In the genomic region with DNA sequence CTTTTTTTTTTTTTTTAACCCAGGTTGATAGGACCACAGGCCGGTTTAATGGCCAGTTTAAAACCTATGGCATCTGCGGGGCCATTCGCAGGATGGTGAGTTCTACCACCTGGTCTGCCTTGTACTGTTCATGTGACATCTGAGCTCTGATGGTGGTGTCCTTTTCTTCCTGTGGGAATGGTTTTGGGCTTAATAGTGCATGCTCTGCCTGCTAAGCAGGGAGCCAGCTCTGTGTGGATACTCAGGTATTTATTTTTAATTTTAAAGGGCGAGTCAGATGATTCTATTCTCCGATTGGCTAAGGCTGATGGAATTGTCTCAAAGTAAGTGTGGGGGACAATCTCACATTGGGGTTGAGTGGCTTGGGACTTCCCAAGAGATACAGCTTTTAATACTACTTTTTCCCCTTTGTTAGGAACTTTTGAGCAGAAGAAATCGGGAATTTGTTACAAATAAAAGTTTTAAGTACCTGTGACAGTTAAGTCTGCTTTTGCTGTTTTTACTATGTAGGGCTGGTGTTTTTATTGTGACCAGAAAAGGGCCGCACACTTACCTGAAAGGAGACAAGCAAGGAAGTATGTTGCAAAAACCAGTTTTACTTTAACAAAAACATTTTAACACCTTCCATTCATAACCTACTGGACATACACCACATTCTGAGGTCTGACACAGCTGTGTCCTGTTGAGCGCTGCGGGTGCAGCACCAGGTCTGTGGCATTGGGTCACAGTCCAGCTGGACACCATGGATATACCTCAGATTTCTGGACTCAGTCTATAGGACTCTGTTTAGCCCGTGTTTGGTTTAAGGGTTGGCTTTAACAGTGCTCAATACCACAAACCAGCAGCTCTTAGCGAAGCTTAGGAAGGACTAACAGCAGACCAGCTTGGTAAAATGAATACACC, we compare ENCODE assay signal across 10 mouse cellular contexts. TPM values are rescaled to one million over a fixed set of nuclear protein-coding genes. Genes with fewer than 3 reads are reported as not detected.
DNase-seq lines count a peak whose midpoint lies in the region; ATAC-seq and TF ChIP-seq lines count a peak whose summit lies in the region.
"Had no signal": no experiment of that assay in that cellular context is flagged by ENCODE, and none has a peak within 500 bp of the region (broad histone marks: within the 10 kb centered on the region; RNA-seq: fewer than 3 reads in every experiment).

No protein-coding gene starts in this region.

- no peaks in the 10 kb centered on the region for H3K27me3 ChIP-seq in kidney, adult 2 months (replicated peaks; ENCODE audit: control insufficient read depth, insufficient read depth, low read length)
- no peaks in the 10 kb centered on the region for H3K27me3 ChIP-seq in hindbrain, embryonic 12.5 days
- no peaks in the 10 kb centered on the region for H3K27me3 ChIP-seq in midbrain, embryonic 12.5 days
- H3K27me3 ChIP-seq: Patski had no signal

- H3K4me1 ChIP-seq in kidney, adult 2 months (ENCODE audit: control insufficient read depth, insufficient read depth, low read length) = peaks cover 3% of the 10 kb centered on the region; the same call in 1 of the 2 replicates
- H3K4me1 ChIP-seq in bone marrow macrophage, adult 2 months (ENCODE audit: control insufficient read depth, insufficient read depth, low read length) = peaks cover 5% of the 10 kb centered on the region
- H3K4me1 ChIP-seq in hindbrain, embryonic 12.5 days = peaks cover 17% of the 10 kb centered on the region
- H3K4me1 ChIP-seq in midbrain, embryonic 12.5 days = peaks cover 15% of the 10 kb centered on the region

- TF ChIP-seq POLR2A in kidney, adult 2 months (IDR thresholded peaks at IDR 0.05; ENCODE audit: low read depth, low read length) = no peak
- TF ChIP-seq POLR2A in bone marrow macrophage, adult 2 months (IDR thresholded peaks at IDR 0.05; ENCODE audit: borderline replicate concordance, low read depth, low read length) = no peak

- no peaks in the 10 kb centered on the region for H3K36me3 ChIP-seq in kidney, adult 2 months (ENCODE audit: control insufficient read depth, insufficient read depth, low read length)
- H3K36me3 ChIP-seq in hindbrain, embryonic 12.5 days = peaks cover 48% of the 10 kb centered on the region
- peaks cover 49% of the 10 kb centered on the region for H3K36me3 ChIP-seq in midbrain, embryonic 12.5 days

- no peak for TF ChIP-seq CTCF in kidney, adult 2 months (conservative IDR thresholded peaks at IDR 0.05; ENCODE audit: insufficient read depth, insufficient read length, low read depth, low read length)
- no peak for TF ChIP-seq CTCF in bone marrow macrophage, adult 2 months (IDR thresholded peaks at IDR 0.05; ENCODE audit: low read depth, low read length)

- WGBS in kidney, adult 2 months = 48% methylated on average over 11 of the region's 11 CpGs
- WGBS in hindbrain, embryonic 12.5 days = 57% methylated on average over 11 of the region's 11 CpGs
- 55% methylated on average over 11 of the region's 11 CpGs for WGBS in midbrain, embryonic 12.5 days

- peak overlapping the region; percentile 73 for H3K4me3 ChIP-seq in kidney, adult 2 months (ENCODE audit: insufficient read depth, low read depth, low read length)
- H3K4me3 ChIP-seq in bone marrow macrophage, adult 2 months (ENCODE audit: insufficient read depth, low read length) = peak overlapping the region; percentile 81
- H3K4me3 ChIP-seq in hindbrain, embryonic 12.5 days = peak overlapping the region; percentile 87
- peak overlapping the region; percentile 88 for H3K4me3 ChIP-seq in midbrain, embryonic 12.5 days

- ATAC-seq in hindbrain, embryonic 12.5 days (ENCODE audit: low FRiP score) = no peak
- no peak for ATAC-seq in midbrain, embryonic 12.5 days (ENCODE audit: low FRiP score, low read depth)

- H3K4me2 ChIP-seq in hindbrain, embryonic 12.5 days (replicated peaks) = peak overlapping the region; percentile 82
- H3K4me2 ChIP-seq in midbrain, embryonic 12.5 days (replicated peaks) = peak overlapping the region; percentile 65

- H3K9ac ChIP-seq in hindbrain, embryonic 12.5 days = peak overlapping the region; percentile 90
- peak overlapping the region; percentile 92 for H3K9ac ChIP-seq in midbrain, embryonic 12.5 days (replicated peaks)

- no peak overlapping the region for H3K27ac ChIP-seq in kidney, adult 2 months (ENCODE audit: insufficient read depth, low read depth, low read length)
- H3K27ac ChIP-seq in bone marrow macrophage, adult 2 months (ENCODE audit: insufficient read depth, low read depth, low read length) = peak overlapping the region; percentile 70
- H3K27ac ChIP-seq in hindbrain, embryonic 12.5 days = 0 out of 2 replicates have a peak overlapping the region, but pooled peaks have one; percentile 7
- H3K27ac ChIP-seq in midbrain, embryonic 12.5 days (replicated peaks) = peak overlapping the region; percentile 95

- no peaks in the 10 kb centered on the region for H3K9me3 ChIP-seq in hindbrain, embryonic 12.5 days (replicated peaks)
- H3K9me3 ChIP-seq in midbrain, embryonic 12.5 days = no peaks in the 10 kb centered on the region

- DNase-seq in kidney, adult 2 months = no peak
- DNase-seq in kidney, postnatal 36 days = no peak
- no peak for DNase-seq in ovary, postnatal 14 days (ENCODE audit: low spot score)
- no peak for DNase-seq in right cerebral cortex, adult 2 months (ENCODE audit: low spot score in 2 of 2)
- no peak for DNase-seq in kidney, postnatal 10 days
- DNase-seq: gastrocnemius, postnatal 10 days had no signal

RNA-seq across cellular contexts. Expression of gene Rps21, which starts 1.0 kb away (rescaled TPM):
- 2,294 and 2,331 TPM in 2 replicates for polyA plus RNA-seq in kidney, adult 2 months (2012; rRNA removed)
- polyA plus RNA-seq in bone marrow macrophage, adult 2 months (2012; ENCODE audit: insufficient read depth, insufficient read length, missing spikeins) = 1,564 and 1,592 TPM in 2 replicates
- polyA plus RNA-seq in hindbrain, embryonic 12.5 days (2016; fragmentation: Nextera tagmentation; extraction: Ambion mirVana) = 393 and 423 TPM in 2 replicates
- 393 and 434 TPM in 2 replicates for polyA plus RNA-seq in midbrain, embryonic 12.5 days (2016; fragmentation: Nextera tagmentation; extraction: Ambion mirVana)

RNA-seq across cellular contexts. Expression of gene Cables2, which starts 15.1 kb away (rescaled TPM):
- polyA plus RNA-seq in kidney, adult 2 months (2012; rRNA removed) = 18.2 TPM in 2 replicates
- polyA plus RNA-seq in bone marrow macrophage, adult 2 months (2012; ENCODE audit: insufficient read depth, insufficient read length, missing spikeins) = 10.3 and 11.1 TPM in 2 replicates
- polyA plus RNA-seq in hindbrain, embryonic 12.5 days (2016; fragmentation: Nextera tagmentation; extraction: Ambion mirVana) = 29.4 and 29.5 TPM in 2 replicates
- polyA plus RNA-seq in midbrain, embryonic 12.5 days (2016; fragmentation: Nextera tagmentation; extraction: Ambion mirVana) = 22.3 and 26.5 TPM in 2 replicates

RNA-seq across cellular contexts. Expression of gene Rbbp8nl, which starts 31.5 kb away (rescaled TPM):
- 0.49 and 0.50 TPM in 2 replicates for polyA plus RNA-seq in kidney, adult 2 months (2012; rRNA removed)
- not detected in 2 replicates for polyA plus RNA-seq in bone marrow macrophage, adult 2 months (2012; ENCODE audit: insufficient read depth, insufficient read length, missing spikeins)
- 0.20 and 0.35 TPM in 2 replicates for polyA plus RNA-seq in hindbrain, embryonic 12.5 days (2016; fragmentation: Nextera tagmentation; extraction: Ambion mirVana)
- 0.08 and 0.16 TPM in 2 replicates for polyA plus RNA-seq in midbrain, embryonic 12.5 days (2016; fragmentation: Nextera tagmentation; extraction: Ambion mirVana)
- polyA plus RNA-seq: Patski had no signal

RNA-seq across cellular contexts. Expression of gene Lama5, which starts 32.6 kb away (rescaled TPM):
- polyA plus RNA-seq in kidney, adult 2 months (2012; rRNA removed) = 83.3 and 97.8 TPM in 2 replicates
- 0.12 and 0.45 TPM in 2 replicates for polyA plus RNA-seq in bone marrow macrophage, adult 2 months (2012; ENCODE audit: insufficient read depth, insufficient read length, missing spikeins)
- polyA plus RNA-seq in hindbrain, embryonic 12.5 days (2016; fragmentation: Nextera tagmentation; extraction: Ambion mirVana) = 5.8 and 8.7 TPM in 2 replicates
- polyA plus RNA-seq in midbrain, embryonic 12.5 days (2016; fragmentation: Nextera tagmentation; extraction: Ambion mirVana) = 1.7 and 3.2 TPM in 2 replicates
